Mouse (Mus musculus): ENCODE measurements around the gene Slc25a18.

DNA sequence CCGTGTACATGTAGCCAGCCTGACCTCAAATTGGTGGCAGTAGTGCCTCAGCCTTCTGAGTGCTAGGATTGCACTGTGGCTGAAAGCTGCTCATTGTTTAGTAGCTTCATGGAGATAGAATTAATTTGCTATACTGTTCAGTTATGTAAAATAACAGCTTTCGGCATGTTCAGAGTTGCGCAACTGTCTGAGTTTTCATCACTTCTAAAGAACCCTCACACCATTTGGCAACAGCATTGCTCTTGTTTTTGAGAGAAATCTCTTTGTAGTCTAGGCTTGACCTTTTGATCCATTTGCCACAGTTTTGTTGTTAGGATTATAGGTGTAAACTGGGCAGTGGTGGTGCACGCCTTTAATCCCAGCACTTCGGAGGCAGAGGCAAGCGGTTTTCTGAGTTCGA lies 66.9 kb downstream of the Slc25a18 start:
- TF ChIP-seq CTCF (IDR thresholded peaks at IDR 0.05; ENCODE audit: low read depth, low read length): no peak
- TF ChIP-seq POLR2A (IDR thresholded peaks at IDR 0.05; ENCODE audit: insufficient read depth, low read length): no peak
- TF ChIP-seq EP300 (IDR thresholded peaks at IDR 0.05; ENCODE audit: insufficient read depth, low read depth, low read length): no peak

All from ES-Bruce4 (cell line).